Mouse (Mus musculus): ENCODE measurements at regions not wholly inside any gene's neighbourhood (a gene's known extent, or its start where the extent isn't known, plus 50 kb on each side); places are given as distances from the start of the nearest gene placed in this dataset.

DNA sequence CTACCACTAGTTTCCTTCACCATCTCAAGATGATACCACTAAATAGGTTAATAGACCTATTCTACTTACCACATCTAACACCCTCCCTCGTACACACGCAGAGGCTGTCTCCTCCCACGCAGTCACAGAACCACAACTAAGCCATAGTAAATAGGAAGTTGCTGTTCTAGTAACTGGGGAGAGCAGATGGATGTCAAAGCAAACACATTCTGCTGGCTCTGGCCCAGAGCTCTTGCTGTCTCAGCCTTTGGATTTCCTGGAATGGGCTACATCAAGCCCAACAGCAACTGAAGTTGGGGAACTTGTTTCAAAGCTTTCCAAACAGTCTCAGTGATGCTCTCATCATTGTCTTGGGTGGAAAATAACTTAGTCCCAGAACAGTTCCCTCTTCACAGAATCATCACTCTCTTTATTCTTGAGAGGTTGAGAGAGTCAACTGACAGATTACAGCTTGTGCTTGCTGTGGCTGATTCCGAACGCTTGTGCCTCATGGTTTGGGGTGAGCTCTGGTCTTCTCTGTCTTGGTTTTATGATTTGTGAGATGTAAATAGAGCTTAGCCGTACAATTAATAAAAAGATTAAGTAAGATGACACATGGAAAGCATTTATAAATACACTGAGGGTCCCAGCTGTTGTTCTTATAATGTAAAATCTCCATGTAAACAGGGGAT, 538.5 kb upstream of the Klf4 start:
- peak; percentile 65 for DNase-seq (ENCODE audit: low spot score)

DNA sequence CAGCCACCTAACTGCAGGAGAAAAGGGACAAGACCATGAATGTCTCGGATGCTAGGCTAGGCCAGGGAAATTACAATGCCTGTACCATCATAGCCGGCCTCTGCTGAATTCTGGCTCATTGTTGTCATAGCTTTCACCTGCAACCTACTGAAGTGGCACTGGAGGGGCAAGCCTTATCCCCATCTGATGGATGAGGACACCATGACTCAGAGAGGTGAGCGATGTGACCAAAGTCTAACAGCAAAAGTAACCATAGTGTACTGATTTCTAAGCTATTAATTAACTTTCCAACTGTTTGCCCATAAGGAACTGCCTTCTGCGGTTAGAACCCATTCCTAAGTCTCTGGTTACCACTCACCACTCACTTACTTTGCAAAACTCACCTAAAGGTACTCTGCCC, 536.6 kb upstream of the Klf4 start:
- no peak for DNase-seq (ENCODE audit: low spot score)

DNA sequence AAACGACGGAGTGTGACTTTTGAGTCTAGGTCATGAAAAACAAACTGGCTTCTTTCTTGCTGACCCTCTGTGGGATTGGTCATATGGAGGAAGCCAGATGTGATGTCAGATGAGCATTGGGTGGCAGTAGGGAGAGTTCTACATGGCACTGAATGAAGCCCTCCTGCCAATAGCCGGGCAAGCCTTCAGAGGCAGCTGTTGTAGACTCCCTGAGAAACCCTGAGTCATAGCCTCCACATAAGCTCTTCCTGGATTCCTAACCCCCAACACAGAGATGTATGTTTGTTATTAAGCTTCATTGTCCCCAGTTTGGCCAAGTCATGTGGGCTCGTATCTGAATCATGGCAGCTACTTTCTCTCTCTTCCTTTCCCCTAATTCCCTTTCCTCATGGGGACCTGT, 532.4 kb upstream of the Klf4 start:
- no peak for DNase-seq (ENCODE audit: low spot score)

DNA sequence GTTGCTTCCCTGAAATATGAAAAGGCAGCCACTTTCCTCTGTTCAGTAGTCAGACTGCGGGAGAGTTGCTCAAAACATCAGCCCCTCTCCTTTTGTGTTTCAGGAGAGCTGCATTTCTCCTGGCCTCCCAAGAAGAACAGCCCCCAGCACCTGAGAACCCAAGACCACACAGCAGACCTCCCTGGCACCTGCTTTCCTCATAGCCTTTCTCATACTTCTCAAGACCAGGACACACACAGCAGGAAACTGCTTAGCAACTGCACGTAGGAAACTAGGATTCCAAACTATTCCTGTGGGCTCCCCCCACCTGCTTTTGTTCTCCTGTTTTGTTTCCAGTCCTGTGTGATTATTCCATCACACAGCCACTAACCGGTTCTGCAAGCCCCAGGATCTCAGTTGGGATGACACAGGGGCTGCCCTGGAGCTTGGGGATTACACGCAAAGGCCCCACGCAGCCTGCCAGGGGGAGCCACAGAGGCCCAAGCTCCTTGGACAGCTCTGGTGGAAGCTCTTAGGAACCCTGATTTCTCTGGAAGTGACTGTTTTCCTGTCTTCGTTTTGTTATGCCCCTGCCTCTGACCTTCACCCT, 519.6 kb upstream of the Klf4 start:
- DNase-seq (ENCODE audit: low spot score) = no peak

DNA sequence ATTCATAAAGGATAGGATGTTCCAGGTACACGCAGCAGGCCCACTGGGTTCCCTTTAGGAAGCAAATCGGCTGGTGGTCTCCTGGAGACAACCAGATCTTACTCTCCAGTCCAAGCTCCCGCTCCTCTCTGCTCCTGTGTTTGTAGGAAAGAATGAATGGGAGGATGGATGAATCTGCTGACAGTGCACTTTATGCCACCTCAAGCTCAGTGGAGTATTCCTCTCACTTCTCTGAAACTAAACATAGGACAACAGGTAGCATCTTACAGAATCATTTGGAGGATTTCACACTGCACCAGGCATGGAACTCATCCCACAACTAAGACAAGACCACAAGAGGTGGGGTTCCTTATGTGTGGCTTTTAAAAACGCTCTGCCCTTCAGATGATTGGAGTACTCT, 507.1 kb upstream of the Klf4 start:
- no peak for DNase-seq (ENCODE audit: low spot score)

DNA sequence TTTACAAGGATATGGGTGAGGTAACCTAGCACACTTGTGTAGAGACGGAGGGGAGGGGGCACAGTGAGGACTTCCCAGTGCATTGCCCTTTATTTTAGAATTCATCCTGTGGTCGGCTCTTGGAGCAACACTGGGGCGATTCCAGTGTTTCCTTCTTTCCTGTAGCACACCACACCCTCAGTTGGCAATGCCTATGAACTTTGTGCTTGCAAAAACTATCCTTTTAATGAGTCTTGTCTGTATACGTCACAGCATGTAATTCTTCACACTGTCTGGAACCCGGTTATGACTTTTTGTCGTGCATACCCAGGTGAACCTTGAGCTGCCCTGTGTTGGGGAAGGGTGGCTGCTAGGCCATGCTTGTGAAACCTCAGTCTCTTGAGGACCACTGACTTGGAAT, 504.1 kb upstream of the Klf4 start:
- no peak for DNase-seq (ENCODE audit: low spot score)

DNA sequence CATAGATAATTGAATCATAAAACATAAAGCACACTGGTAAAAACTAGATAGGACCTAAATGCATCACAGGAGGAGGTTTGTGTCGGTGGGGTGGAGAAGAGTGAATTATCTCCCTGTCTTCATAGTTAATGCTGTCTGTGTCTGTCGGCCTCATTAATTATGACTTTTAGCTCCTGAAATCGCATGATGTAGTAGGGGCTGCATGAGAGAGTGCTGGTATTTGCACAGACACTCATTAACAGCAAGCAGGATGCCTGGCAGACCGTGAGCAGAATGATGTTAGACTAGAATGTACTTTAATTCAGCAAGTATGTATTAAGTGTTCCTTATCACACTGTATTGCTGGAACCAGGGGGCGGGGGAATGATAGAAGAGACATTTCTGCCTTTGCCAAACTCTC, 503.3 kb upstream of the Klf4 start:
- no peak for DNase-seq (ENCODE audit: low spot score)

DNA sequence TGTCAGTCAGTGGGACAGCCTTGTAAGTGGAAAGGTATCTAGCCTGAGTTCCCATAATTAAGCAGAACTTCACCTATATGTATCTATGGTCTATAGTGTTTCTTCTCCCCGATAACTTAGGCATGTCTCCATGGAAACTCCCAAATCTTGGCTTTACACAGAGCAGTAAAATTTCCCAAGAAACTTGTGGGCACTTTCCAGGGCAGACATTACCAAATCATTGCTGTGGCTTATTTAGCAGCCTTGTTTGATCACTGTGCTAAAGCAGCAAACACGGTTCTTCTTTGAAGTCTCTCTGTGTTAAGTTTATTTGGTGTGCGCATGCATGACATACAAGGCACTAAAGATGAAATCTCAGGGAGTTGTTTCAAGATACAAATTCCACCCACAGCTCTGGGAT, 496.2 kb upstream of the Klf4 start:
- DNase-seq (ENCODE audit: low spot score) = no peak

DNA sequence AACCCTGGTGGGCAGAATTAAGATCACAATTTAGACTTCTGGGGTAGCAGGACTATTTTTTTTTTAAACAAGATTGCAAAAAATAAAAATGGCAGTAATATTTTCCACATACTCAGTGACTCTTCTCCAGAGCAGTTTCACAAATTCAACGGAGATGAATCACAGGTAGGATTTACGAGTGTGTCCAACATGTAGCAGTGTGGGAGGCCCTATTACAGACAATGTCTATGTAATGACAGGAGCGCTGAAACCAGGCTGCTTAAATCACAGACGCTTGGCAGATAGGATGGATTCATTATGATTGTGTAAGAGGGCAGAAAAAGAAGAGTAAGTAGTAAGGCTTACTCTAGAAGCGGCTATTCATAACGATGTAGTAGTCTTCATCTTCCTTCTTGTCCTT, 495.0 kb upstream of the Klf4 start:
- DNase-seq (ENCODE audit: low spot score) = no peak

DNA sequence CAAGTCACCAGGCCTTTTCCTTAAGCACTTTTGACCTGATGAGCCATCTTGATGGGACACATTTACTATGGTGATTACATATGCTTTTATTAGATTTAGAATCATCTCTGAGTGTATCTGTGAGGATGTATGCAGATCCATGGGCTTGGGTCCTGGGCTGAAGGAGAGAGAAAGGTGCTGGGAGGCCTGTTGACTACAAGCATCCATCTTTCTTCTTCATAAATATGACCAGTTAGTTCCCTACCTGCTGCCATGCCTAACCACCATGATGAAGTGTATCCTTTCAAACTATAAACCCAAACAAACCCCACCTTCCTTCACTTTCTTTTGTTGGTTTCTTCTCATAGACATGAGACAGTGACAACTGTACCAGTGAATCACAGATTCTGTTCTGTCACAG, 492.2 kb upstream of the Klf4 start:
- no peak for DNase-seq (ENCODE audit: low spot score)

DNA sequence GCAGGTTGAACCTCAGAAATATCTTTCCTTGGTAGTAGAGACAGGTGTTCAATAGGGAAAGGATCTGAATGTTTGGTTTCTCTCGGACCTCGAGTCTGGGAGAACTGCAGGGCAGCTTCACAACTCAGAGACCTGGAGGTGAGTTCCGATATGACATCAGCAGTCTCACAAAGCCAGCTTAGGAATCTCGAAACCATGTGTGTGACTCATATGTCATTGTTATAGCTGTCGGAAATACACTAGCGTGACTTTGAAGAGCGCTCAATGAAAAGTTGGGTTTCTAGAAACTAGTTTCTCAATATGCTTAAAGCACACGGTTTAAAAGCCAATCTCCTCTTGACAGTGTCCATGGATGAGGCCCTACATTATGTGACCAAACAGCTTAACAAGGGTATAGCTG, 485.9 kb upstream of the Klf4 start:
- DNase-seq (ENCODE audit: low spot score) = no peak

DNA sequence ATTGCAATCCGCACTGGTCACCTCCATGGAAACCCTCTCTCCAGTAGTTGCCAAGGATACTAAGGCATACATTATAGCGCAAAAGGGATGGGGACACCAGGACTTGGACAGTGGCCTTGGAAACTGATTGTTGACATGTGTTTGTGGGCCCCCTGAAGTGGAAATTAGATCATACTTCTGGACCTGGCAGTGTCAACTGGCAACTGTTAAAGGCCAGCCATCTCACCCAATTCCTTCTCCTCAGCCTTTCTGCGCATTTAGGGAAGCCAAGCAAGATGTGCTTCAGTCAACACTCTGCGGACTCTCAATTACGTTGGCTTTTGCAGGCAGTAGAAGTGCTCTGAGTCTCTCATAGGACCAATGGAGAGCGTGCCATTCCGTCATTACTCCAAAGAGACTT, 483.2 kb upstream of the Klf4 start:
- DNase-seq (ENCODE audit: low spot score) = no peak

DNA sequence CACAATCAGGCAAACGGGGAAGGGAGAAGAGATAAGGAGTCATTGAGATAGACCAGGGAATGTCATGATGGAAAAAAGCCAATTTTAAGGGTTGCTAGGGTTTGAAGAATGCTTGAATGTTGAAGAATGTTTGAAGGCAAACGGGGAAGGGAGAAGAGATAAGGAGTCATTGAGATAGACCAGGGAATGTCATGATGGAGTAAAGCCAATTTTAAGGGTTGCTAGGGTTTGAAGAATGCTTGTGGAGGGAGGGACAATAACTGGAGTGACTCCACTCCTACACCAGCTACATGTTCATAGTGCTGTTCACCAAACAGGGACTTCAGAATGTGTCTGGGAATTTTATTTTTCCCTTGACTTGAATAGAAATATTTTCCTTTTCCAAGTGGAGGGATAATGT, 476.0 kb upstream of the Klf4 start:
- DNase-seq (ENCODE audit: low spot score) = no peak

DNA sequence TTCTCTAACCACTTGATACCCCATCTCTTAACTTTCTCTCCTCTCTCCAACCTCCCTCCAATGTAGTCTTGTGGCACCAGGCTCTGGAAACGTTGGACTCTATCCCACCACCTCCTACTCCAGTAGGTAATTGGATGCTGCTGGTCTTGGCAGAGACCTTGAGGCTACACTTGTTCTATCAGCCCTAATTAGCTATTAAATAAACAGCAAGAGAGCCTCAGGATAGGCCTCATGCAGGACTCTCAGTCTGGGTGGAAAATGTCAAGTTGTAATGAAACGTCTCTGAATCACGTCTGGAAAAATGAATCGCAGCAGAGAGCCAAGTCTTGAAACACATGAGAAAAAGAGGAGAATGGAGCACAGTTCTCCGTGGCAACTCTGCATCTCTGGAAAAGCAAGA, 472.0 kb upstream of the Klf4 start:
- no peak for DNase-seq (ENCODE audit: low spot score)

DNA sequence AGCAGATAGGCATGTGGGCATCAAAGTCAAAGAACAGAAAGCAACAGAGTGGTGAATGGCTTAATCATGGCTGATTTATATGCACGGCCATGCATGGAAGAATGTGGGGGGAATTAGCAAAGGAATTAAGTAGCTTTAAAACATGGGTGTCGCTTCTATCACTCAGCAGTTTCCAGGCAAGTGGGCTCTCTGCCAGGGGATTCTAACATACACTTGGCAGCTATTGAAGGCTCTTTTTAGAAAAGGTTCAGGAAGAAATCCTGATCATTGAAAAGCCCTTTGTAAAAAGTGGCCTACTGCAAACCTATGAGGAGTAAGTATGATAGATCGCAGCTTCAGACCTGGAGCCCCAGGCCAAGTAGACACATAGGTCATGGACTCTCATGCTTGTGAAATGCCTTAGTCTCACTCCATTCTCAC, 469.1 kb upstream of the Klf4 start:
- DNase-seq (ENCODE audit: low spot score) = no peak

DNA sequence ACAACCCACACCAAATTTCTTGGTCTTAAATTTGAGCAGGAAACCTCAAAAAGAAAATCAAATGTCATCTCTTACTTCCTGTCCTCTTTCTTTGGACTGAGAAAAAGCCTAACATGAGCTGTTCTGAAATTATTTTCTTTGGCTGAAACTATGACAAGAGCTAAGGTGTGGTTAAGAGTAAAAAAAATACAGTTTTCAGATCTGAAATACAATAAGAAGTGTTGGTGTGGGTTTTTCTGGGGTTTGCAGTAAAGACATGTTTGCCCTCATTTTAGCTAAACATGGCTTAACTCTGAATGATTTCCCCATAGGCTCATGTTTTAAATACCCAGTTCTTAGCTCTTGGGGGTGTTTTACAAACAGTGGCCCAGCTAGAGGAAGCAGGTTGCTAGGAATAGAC, 451.8 kb upstream of the Klf4 start:
- DNase-seq (ENCODE audit: low spot score) = no peak

DNA sequence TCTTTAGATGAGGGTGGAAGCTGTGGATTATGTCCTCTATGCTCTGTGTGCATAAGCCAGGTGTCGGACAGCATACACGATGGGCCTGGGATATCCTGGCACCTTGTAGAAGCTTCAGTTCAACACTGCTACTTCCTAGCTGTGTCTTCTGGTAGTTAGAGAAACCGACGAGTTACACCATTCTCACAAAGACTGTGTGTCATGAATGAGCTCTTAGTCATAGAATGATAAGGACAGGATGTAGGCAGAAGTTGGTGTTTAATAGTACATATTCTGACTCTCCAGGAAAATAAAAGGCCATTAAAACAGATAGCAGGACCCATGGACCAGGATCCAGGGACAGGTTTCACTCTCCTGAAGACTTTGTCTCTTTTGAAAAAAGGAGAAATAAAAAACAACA, 446.3 kb upstream of the Klf4 start:
- DNase-seq (ENCODE audit: low spot score) = no peak

DNA sequence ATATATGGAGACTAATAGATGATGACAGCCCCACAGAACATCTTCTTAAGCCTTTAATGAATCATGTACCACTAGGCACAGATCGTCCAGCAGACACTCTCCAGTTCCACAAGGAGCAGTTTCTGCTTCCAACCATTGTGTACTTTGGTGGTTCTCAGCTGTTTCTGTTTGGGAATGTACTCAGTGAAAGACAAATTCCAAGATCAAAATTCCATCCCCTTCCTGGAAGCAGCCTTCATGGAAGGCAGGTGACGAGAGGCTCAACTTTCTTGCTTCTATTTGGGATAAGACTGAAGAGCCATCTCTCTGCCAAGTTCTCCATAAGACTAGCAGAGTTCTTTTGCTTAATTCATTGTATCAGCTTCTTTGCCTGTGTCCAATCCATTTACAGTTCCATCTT, 444.0 kb upstream of the Klf4 start:
- no peak for DNase-seq (ENCODE audit: low spot score)

DNA sequence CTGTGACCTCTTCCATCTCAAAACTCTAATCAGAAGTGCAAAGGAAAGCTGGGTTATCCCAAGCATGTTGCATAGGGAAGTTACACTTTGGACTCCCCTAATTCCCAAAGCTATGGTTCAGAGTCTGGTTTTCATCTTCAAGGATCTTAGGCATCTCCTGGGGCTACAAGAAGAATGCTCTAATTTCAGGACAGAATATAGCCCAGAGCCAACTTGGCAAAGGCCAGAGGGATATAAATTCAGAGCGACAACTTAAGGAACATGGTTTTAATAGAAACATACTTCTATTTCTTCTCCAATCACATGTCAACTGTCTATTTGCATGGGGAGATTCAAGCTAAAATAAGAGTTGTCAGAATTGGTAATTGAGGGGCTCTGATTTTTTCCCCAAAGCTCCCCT, 441.4 kb upstream of the Klf4 start:
- DNase-seq (ENCODE audit: low spot score) = no peak

DNA sequence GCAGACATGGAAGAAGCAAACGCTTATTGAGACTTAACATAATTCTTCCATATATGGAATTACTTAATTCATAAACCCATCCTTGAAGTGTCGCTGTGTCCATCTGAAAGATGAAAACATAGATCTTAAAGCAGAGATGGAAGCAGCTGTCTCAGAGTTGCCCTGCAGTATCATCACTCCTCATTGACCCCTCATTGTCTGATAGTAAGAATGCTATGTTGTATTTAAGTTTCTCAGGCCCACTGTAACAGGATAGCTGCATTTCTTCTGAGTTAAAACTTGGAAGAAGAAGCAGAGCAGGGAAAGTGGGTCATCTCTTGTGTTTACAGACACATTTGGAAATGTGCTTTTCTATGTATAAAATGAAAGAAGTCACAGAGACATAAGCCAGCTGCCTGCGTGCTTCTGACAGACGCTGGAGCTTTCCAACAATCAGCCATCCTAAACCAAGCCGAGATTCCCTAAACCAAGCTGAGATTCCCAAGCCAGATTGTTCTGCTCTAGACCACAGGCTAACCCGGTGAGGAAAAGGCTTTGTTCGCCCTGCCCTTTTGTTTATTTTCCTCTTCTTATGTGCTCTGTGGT, 440.1 kb upstream of the Klf4 start:
- DNase-seq (ENCODE audit: low spot score) = no peak

DNA sequence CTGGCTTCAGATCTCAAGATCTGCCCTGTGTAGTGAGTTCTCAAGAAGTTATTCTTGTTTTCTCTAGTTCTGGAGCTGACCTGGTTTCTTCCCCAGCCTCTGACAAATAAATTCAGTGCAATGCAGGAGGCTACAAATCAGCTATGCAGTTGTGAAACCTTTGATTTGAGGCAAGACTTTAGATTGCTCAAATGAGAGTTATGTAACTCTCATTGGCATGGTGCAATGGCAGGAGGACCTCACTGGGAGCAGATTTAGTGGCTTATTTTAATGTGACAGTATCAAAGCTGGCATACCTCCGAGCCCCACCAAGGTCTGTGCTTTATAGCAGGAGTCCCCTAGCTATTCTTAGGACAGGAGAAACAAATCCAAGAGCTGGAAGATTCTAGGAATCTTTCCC, 427.8 kb upstream of the Klf4 start:
- DNase-seq (ENCODE audit: low spot score) = no peak

DNA sequence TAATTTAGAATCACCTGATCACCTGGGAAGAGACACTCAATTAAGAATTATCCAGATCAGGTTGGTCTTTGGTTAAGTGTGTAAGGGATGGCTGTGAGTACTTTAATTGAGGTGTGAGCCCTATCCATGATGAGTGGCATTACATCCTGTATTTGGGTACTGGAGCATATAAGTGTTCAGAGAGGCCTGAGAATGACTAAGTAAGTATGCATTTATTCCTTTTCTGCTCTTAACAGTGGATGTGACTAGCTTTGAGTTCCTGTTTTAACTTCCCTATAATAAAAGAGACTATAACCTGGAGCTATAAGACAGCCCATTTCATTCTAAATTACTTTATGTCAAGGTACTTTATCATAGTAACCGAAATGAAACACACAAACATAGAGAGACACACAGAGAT, 421.4 kb upstream of the Klf4 start:
- no peak for DNase-seq (ENCODE audit: low spot score)

DNA sequence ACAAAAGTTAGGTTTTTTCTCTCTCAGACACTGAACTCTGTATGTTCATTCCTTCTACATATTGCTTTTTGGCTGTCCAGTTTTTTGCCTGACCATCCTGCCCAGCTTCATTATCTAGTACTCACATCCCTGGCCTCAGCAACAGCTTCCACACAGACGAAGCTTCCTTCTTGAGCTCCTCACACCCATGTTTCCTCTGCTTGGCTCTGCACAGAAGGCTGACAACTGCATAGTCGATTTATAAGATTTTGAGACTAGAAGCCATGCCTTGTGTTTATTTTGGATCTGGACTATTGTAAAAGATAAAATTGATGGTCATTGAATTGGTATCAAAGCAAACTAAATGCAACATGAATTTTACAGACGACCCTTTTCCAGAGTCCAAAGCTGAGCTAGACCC, 420.0 kb upstream of the Klf4 start:
- DNase-seq (ENCODE audit: low spot score) = no peak

DNA sequence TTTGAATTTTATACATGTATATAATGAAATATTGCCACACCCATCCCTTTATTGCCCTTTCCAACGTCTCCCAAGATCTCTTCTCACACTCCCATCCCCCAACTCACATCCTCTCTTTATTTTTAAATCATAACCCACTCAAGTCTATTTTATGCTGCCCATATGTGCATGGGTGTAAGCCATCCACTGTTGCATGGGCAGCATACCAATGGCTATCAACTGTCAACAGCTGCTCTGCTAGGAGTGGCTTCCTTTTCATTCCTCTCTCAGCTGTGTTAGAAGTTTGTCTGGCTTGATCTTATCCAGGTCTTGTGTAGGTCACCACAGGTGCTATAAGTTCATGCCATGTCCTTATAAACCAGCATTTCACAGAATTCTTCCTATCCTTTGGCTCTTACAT, 409.2 kb upstream of the Klf4 start:
- DNase-seq (ENCODE audit: low spot score) = no peak
